Mouse (Mus musculus) brain, adult 10 weeks (tissue): ENCODE measurements around the gene Vmn2r65. TPM values are rescaled to one million over a fixed set of nuclear protein-coding genes. Genes with fewer than 3 reads are reported as not detected.

Experiments
- polyA plus RNA-seq: library from polyadenylated mRNA; stranded (reverse); fragments of 350-450 nt; fragmentation: Illumina TruSeq; extraction: RNeasy Lipid Tissue Mini Kit (QIAGEN cat#74804); gene quantifications from one replicate; pipeline ENCODE4 v1.2.3, GENCODE M21; 2015; ENCODE audit warnings: low read depth, low replicate concordance

Gene Vmn2r65
- polyA plus RNA-seq, result not detected

GRCm38 (mm10) chr7:84964015-84964414 is at the start of gene Vmn2r65:
Gene Vmn2r65 (minus strand): TSS chr7:84964115.

GRCm38 (mm10) chr7:85012168-85012567 is 48.3 kb upstream of the Vmn2r65 start, which contains the start of gene Vmn2r66:
Gene Vmn2r66 (minus strand): TSS chr7:85012268.

Other genes starting within 250 kb of the Vmn2r65 start
- not detected for gene Olfr291, start 110.6 kb downstream of the Vmn2r65 start, polyA plus RNA-seq
- gene Vmn2r66, start 48.2 kb upstream of the Vmn2r65 start, polyA plus RNA-seq, result not detected
- not detected for gene Vmn2r67, start 191.9 kb upstream of the Vmn2r65 start, polyA plus RNA-seq